Mouse (Mus musculus): ENCODE data around the gene Cish.

GRCm38 (mm10) chr9:107280322-107281027 lies 15.4 kb upstream of the Cish start:
- no peak for TF ChIP-seq CTCF (IDR thresholded peaks at IDR 0.05; ENCODE audit: low read depth)
- TF ChIP-seq EP300 (IDR thresholded peaks at IDR 0.05; ENCODE audit: low read depth): no peak
